Mouse (Mus musculus): ENCODE results near the gene Dpf1.
A peak's percentile ranks its signal among the peaks of the same experiment; 100 is the strongest.

Gene Dpf1

GRCm38 (mm10) chr7:29288942-29289638 is 14.7 kb upstream of the Dpf1 start, which contains the start of gene Ppp1r14a:
Ppp1r14a (plus strand) TSS chr7:29289308.
- peak; percentile 74 for DNase-seq

DNA sequence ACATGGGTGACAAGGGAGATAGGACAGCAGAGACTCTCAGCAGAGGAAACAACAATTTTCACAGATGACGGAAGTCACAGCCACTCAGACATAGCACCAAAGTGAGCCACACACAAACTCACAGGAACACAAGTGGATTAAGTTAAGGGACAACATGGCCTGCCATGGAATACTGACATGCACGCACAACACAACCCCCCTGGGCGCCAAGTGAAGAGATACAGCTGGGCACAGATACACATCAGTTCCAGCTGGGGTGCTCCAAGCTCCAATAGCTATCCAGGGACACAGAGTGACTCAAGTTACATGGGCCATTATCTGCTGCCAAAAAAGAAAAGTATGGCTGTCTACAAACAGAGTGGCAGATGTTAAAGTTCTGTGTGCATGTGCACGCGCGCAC is 13.9 kb upstream of the Dpf1 start:
- DNase-seq: no peak

DNA sequence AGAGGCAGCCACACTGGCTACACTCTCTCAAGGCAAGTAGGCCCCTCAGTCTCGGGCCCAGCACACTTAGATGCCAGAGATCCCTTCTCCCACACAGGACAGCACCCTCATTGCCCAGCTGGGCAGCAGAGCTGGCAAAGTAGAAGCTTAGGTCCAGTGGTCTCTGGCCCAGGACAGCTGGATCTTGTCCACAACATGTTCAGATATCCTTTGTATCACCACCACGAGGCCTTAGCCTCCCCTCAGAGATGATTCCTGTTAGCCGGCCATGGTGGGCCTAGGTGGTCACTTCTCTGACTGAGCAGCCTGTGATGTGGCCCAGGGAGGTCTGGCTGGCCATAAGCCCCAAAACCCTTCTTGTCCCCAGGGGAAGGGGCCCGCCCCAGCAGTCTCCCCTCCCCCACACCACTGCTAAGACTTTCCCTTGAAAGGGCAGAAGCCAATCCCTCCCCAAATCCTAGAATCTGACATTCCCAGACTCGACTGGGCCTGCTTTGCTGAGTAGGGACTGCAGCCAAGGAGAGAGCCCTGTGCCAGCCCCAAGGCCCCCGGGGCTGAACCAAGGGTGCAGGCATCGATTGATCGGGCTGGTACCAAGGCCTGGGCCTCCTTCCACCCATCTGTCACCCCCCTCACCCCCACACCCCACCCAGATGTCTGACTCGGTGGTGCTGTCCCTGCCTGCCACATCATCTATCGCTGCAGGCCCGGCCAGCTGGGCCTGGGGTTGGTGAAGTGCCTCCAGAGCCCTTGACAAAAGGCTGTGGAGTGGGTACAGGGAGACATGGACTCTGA is 12.9 kb upstream of the Dpf1 start:
- no peak for DNase-seq

GRCm38 (mm10) chr7:29291616-29292457 is 11.9 kb upstream of the Dpf1 start:
- DNase-seq: no peak

DNA sequence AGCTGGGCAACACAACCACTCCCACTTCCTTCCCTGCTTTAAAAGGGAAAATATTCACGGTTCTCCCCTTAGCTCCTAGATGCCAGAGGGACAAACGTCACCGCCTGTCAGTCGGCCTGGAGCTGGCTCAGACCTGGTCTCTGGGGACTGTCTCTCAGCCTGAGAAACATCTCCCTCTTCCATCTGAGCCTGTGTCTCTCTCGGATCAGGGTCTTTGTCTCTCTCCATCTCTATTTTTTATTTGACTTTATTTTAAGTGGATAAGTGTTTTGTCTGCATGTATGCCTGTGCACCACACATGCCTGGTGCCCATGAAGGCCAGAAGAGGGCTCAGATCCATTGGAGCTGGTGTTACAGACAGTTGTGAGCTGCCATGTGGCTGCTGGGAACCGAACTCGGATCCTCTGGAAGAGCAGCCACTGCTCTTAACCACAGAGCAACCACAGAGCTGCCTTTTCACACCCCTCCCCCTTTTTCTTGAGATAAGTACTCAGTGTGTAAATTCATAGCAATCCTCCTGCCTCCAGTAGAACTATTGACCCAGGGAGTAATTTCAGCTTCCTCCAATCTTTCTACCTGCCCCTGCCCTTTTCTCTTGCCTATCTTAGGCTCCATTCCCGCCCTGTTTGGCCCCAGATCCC is 11.2 kb upstream of the Dpf1 start:
- DNase-seq: no peak

DNA sequence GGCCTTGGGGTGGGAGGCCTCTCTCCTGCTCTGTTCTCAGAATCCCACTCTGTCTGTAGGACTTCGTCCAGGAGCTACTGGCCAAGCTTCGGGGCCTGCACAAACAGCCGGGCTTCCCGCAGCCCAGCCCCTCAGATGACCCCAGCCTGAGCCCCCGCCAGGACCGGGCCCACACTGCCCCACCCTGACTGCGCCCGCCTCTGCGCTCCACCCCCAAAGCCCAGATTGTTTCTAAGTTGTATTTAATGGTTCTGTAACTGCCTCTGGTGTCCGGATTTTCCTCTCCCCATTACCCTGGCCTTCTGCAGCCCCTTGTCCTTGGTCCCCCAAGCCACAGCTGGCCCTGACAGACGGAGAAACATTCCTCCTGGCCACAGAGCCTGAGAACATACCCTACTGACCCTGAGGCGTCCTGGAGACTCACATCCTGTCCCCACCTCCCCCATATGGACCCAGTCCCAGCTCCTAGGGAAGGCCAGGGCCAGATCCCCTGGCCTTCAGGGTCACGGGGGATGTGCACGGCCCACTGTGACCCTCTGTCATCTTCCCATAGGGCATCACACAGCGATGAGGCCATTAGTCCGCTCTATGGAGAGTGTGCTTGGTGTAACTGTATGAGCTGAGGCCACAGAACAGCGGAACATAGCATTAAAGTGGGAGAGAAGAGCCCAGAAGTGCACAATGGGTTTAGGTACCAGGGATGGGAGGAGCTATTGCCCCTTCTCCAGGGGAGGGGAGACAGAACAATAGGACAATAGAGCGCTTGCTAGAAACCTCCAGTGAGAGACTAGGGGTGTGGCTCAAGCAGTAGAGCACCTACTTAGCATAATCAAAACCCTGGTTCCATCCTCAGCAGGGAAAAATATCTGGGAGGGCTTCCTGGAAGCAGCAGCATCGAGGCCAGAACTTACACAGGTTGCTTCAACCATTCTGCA is 10.4 kb upstream of the Dpf1 start:
- peak; percentile 25 for DNase-seq

- no peak for DNase-seq
Measured at GRCm38 (mm10) chr7:29294111-29294761, 9.5 kb upstream of the Dpf1 start.

GRCm38 (mm10) chr7:29295861-29296647 is 7.7 kb upstream of the Dpf1 start:
- no peak for DNase-seq

DNA sequence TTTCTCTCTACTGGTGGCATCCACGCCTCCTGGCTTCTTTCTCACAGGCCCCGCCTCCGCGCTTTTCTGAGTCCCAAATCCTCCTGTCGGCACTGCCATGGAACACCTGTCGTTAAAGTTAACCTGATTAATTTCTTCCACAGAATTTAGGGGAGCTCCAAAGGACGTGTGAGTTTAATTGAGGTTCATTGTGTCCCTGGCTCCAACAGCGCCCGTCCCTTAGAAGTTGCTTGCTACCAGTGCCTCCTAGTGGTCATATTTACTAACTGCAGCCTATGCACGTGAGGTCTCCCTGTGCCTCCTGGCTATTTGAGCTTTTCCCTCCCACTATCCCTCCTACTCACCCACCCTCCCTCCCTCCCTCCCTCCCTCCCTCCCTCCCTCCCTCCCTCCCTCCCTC is 6.8 kb upstream of the Dpf1 start:
- peak; percentile 73 for DNase-seq

- DNase-seq: peak; percentile 67
Measured at GRCm38 (mm10) chr7:29301127-29301566, 2.6 kb upstream of the Dpf1 start.

DNA sequence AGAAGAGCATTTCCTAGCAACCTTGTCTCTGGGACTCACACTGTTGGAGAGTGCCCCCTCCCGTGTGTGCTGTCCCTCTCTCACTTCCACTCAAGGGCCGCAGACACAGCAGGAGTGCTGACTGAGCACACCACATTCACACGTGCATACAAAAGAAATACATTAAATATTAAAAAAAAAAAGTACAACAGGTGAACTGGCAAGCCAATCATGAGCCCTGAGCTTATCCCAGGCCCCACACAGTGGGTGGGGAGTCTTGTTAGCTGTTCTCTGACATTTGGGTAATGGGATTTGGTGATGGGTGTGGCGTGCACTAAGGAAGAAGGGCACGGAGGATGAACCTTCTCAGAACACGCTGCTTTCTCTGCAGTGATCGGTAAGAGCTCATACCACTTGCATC is 1.1 kb upstream of the Dpf1 start:
- DNase-seq: no peak

- DNase-seq: no peak
Measured at GRCm38 (mm10) chr7:29304463-29305262, 912 bp downstream of the Dpf1 start.

DNA sequence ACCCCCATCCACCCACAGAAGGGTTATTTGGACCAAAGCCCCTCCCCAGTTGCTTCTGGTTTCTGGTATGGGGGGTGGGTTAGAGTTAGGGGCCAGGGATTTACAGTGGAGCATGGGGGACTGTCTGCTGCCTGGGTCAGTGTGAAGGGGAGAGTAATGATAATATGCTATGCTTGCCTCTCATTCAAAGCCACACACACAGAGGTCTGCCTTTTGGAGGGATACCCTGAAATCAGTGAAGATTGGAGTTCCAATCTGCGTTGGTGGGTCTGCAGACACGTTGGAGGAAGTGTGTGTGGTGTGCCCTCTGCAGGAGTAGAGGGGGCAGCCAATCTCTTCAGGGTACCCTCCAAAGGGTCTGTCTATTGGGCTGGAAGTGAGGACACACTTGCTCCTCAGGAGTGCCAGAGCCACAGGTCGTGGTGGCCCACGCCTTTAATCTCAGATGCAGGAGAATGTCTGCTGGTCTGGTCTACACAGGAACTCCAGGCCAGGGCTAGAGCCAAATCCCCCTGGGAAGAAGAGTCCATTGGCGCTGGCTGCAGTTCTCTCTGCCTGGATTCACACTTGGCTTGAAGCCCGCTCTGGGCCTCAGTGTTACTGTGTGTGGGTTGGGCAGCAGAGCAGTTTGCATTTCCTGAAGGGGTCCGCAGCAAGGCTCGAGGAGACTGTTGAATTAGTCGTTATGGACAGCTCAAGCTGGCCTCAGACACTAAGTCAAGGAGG is 1.7 kb downstream of the Dpf1 start:
- DNase-seq: no peak

DNA sequence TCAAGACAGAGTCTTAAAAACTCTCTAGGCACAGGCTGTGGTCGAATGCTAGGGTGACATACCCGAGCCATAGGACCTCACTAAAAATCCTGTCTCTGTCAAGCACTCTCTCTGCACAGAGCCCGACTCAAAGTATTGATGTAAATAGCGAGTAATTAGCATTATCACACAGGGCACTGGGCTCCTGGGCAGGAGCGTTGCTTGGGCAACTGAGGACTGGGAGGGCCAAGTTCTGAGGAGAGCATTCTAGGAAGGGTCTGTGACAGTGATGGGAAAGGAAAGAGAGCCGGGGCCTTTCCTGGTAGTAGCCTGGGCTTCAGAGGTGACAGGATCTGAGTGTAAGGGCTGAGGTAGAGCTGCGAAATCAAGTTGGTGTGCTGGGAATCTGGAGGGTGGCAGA is 2.4 kb downstream of the Dpf1 start:
- DNase-seq: no peak

DNA sequence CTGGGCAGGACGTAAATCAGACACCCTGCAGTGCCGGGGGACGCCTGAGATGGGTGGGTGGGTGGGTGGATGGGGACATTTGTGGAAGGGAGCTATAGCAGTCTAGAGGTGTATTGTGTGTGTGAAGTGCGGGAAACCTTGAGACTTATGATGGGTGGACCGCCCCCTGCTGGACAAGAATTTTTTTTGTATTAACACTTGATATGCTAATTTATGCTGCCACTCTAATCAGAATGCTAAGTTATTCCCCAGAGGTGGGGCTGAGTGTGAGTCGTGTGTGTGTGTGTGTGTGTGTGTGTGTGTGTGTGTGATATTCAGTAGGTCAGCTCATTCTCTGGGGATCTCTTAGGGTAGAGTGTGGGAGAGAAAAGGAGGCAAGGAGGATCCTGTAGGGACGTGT is 2.9 kb downstream of the Dpf1 start:
- no peak for DNase-seq

DNA sequence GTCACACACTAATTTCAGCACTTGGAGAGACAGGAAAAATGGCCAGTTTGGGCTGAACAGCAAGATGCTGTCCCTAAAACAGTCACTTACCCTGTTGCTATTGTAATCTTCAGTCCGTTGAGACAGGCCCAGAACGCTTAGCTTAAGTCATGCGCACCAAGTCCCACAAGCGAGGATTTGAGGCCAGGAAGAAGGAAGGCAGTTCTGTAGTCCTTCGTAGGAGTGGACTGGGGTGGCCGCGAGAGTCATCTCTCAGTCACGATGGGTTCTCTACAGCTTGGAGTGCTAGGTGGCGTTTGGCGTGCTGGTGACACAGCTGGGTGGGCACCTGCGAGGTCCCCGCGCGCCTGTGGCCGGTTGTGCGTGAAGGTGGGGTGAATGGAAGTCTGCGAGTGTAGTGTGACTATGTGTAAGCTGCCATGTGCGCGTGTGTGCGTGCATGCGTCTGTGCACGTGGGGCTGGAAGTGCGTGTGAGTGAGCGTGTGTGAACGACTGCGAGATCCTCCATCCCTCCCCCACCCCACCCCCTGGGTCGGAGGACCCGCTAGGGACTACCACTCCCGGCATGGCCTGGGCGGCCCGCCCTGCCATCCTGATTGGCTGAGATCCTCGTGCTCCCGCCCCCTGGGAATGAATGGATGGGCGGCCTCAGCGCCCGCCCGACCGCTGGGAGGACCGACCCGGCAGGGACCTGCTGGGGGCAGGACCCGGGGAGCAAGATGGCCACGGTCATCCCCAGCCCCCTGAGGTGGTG is 3.8 kb downstream of the Dpf1 start:
- peak; percentile 87 for DNase-seq

DNA sequence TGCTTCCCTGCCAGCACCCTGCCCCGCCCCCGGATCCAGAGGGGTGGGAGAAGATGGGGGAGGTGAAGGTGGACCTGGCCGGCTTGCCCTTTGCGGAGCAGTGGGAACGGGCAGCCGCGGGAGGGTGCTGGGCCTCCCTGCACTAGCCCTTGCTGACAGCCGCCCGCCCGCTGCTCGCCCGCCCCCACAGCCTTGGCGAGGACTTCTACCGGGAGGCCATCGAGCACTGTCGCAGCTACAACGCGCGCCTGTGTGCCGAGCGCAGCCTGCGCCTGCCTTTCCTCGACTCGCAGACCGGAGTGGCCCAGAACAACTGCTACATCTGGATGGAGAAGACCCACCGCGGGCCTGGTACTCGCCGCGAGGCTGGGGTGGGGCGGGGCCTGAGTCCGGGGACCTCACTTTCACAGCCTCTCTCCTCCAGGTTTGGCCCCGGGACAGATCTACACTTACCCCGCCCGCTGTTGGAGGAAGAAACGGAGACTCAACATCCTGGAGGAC is 5.5 kb downstream of the Dpf1 start:
- DNase-seq: peak; percentile 36

GRCm38 (mm10) chr7:29309749-29310148 is 6.0 kb downstream of the Dpf1 start:
- DNase-seq: no peak
